Mouse (Mus musculus) limb, embryonic 12.5 days (tissue): ENCODE results near the gene Usp49. TPM values are rescaled to one million over a fixed set of nuclear protein-coding genes. Genes with fewer than 3 reads are reported as not detected.

ENCODE experiments used
- ATAC-seq: fragments of 200-750 bp; cut with Nextera tagmentation; 2 replicates; pipeline ENCODE4 v1.8.0; 2017; ENCODE audit warnings: low read depth, moderate TSS enrichment; ENCODE audit not compliant: insufficient number of reproducible peaks, insufficient read depth, low FRiP score, low TSS enrichment
- H3K27ac ChIP-seq: fragments of 300-500 bp; sonication (generic); 2 replicates; pipeline ENCODE4 v1.5.1; 2016; ENCODE audit warnings: mild to moderate bottlenecking, moderate library complexity
- H3K27me3 ChIP-seq: fragments of 300-500 bp; sonication (generic); 2 replicates; pipeline ENCODE4 v1.6.1; 2016; ENCODE audit warnings: mild to moderate bottlenecking, moderate library complexity
- H3K36me3 ChIP-seq: fragments of 300-500 bp; sonication (generic); 2 replicates; pipeline ENCODE4 v1.6.1; 2016; ENCODE audit warnings: mild to moderate bottlenecking, moderate library complexity
- H3K4me1 ChIP-seq: fragments of 300-500 bp; sonication (generic); replicated peaks from 2 replicates; pipeline ENCODE4 v1.6.1; 2016
- H3K4me2 ChIP-seq: fragments of 300-500 bp; sonication (generic); 2 replicates; pipeline ENCODE4 v1.6.1; 2016; ENCODE audit warnings: mild to moderate bottlenecking, moderate library complexity
- H3K4me3 ChIP-seq: fragments of 300-500 bp; sonication (generic); replicated peaks from 2 replicates; pipeline ENCODE4 v1.5.1; 2016; ENCODE audit warnings: mild to moderate bottlenecking
- H3K9ac ChIP-seq: fragments of 300-500 bp; sonication (generic); replicated peaks from 2 replicates; pipeline ENCODE4 v1.6.1; 2016; ENCODE audit warnings: mild to moderate bottlenecking, moderate library complexity
- H3K9me3 ChIP-seq: fragments of 300-500 bp; sonication (generic); 2 replicates; pipeline ENCODE4 v1.6.1; 2016; ENCODE audit warnings: mild to moderate bottlenecking, moderate library complexity
- WGBS: fragments of 180-500 bp; shearing (Covaris S2); methylation state at CpG from one replicate; pipeline ENCODE4 v1.1.7; 2016; 5-methylcytosine and 5-hydroxymethylcytosine counted together
- polyA plus RNA-seq: library from polyadenylated mRNA; unstranded; fragments of >200 nt; fragmentation: Nextera tagmentation; extraction: Ambion mirVana; gene quantifications from 2 replicates; pipeline ENCODE4 v1.2.1, GENCODE M21; 2016

The Usp49 gene
- polyA plus RNA-seq, 1 experiment from 2014 or later = 8.9 TPM

DNA sequence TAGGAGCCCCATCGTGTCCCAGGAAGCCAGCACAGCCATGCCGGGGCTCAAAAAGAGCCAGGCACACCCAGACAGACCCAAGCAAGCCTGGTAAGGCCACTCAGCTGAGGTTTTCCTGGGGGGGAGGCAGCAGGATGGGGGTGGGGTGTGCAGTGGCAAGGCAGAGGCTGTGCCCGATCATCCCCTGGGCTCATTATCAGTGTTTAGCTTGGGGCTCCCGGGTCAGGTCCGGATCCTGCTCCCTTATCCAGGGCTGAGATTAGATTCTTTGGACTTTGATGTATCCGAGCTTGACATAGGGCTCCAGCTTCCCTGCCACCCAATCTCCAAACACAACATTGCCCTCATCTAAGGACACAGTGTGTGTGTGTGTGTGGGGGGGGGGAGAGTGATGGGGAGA, 81.4 kb downstream of the Usp49 start:
- Histone ChIP-seq H3K36me3 (no peaks in the 10 kb centered on the region), H3K9me3 (no peaks in the 10 kb centered on the region), H3K4me1 (0 out of 2 replicates have a peak, but pooled peaks cover 2% of the 10 kb centered on the region), H3K27ac (no peak overlapping the region), H3K4me2 (no peak overlapping the region), H3K4me3 (no peak overlapping the region), H3K27me3 (no peaks in the 10 kb centered on the region; the same call in 1 of the 2 replicates), H3K9ac (no peak overlapping the region)
- 64% methylated on average over 6 of the region's 6 CpGs for WGBS
- no peak for ATAC-seq

DNA sequence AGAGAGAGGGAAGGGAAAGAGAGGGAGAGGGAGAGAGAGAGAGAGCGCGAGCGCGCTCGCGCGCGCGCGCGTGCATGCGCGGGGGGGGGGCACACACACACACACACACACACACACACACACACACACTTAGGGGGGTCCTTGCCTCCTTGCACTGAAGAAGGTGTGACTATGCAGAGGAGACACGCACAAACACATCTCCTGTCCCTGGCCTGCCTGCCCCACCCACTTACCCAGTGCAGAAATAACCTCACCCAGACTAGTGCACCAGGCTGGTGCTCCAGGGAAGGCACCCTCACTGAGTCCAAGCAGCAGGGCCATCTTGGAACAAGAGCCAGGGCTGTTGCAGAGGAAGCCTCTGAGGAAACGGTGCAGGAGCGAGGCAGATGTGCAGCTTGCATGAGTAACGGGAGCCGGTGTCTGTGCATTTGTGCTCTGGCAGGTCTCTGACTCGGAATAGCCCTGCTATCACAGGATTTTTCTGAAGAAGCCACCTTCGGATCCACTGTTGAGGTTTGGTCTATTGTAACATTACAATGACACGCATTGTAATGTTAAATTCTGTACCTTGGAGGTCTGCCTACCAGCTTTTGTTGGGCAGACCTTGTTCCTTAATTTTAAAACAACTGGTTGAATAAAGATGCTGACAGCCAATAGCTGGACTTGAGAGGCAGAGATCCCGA, 82.5 kb downstream of the Usp49 start:
- no peak overlapping the region for H3K27ac ChIP-seq
- H3K4me3 ChIP-seq = no peak overlapping the region
- ATAC-seq = no peak
- 0 out of 2 replicates have a peak, but pooled peaks cover 2% of the 10 kb centered on the region for H3K4me1 ChIP-seq
- no peak overlapping the region for H3K4me2 ChIP-seq
- H3K36me3 ChIP-seq = no peaks in the 10 kb centered on the region
- no peak overlapping the region for H3K9ac ChIP-seq
- no peaks in the 10 kb centered on the region for H3K9me3 ChIP-seq
- H3K27me3 ChIP-seq = peaks cover under 1% of the 10 kb centered on the region; the same call in 1 of the 2 replicates
- 67% methylated on average over 9 of the region's 22 CpGs for WGBS

DNA sequence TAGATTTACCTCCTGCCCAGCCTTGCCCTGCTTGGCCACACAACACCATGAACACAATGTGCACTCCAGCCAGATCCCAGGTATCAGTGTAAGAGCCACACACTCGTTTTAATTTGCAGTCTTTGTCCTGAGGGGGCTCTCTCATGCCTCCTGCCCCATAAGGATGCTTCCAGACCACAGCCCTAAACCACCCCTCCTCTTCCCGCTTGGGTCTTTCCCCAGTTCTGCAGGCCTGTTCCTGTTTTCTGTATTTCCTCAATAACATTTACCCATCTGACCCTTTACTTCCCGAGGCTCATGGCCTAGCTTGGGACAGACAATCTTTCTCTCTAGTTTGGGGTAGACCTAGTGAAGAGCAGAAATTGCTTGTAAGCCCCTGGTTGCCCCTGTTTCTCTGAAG, 84.5 kb downstream of the Usp49 start:
- peaks cover 4% of the 10 kb centered on the region for H3K27me3 ChIP-seq
- no peak overlapping the region for H3K4me2 ChIP-seq
- WGBS = 56% methylated on average over 3 of the region's 3 CpGs
- H3K27ac ChIP-seq = no peak overlapping the region
- ATAC-seq = no peak
- no peaks in the 10 kb centered on the region for H3K9me3 ChIP-seq
- H3K4me3 ChIP-seq = no peak overlapping the region
- H3K4me1 ChIP-seq = 0 out of 2 replicates have a peak, but pooled peaks cover 2% of the 10 kb centered on the region
- no peaks in the 10 kb centered on the region for H3K36me3 ChIP-seq
- H3K9ac ChIP-seq = no peak overlapping the region

DNA sequence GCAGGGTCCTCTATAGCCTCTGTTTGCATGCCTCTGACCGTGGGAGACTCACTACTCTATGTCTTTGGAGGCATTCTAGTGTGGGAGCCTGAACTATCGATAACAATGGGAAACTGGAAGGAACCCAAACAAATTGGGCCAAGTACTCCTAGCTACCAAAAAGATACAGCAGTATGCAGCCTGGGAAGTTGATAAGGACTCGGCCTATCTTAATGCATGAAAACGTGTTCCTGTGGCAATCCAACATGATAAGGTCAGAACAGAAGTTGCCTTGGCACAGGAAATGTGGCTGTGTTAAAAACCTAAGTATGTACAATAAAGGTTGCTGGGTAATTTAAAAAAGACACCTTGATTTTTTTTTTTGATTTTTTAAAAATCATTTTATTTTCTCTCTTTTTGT, 90.7 kb downstream of the Usp49 start:
- H3K4me2 ChIP-seq = no peak overlapping the region
- 90% methylated on average over 4 of the region's 4 CpGs for WGBS
- ATAC-seq = no peak

DNA sequence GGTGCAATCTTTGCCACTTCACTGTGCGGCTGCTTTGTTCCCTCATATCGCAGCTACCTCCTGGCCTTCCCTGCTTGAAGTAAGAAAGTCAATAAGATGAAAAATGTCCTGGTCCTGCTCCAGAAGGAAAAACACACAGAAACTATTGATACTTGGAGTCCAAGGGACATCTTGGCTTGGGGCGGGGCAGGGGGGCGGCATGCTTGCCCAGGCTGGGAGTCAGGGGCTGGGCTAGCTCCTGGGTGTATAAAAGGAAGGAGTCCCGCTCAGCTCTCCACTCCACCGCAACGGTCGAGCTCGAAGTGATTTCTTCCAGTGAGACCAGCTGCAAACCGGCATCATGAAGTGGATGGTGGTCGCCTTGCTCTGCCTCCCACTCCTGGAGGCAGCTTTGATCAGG, 96.1 kb downstream of the Usp49 start, which contains the start of gene Pgc:
Gene Pgc, plus strand, starts transcription at position 277 of the 400 bp plus-strand sequence.
- Histone ChIP-seq H3K9ac (no peak within 1 kb of the TSS), H3K36me3 (no peaks in the 10 kb centered on the region), H3K27me3 (peaks cover 16% of the 10 kb centered on the region), H3K4me2 (no peak within 1 kb of the TSS), H3K9me3 (no peaks in the 10 kb centered on the region), H3K27ac (no peak within 1 kb of the TSS), H3K4me3 (no peak within 1 kb of the TSS), H3K4me1 (no peaks in the 10 kb centered on the region)
- ATAC-seq = no peak
- 67% methylated on average over 11 of the region's 11 CpGs for WGBS

More for the DNA sequence above, 90.7 kb downstream of the Usp49 start:
- H3K27ac ChIP-seq = no peak overlapping the region
- H3K27me3 ChIP-seq = peaks cover 9% of the 10 kb centered on the region
- H3K4me1 ChIP-seq = no peaks in the 10 kb centered on the region
- no peak overlapping the region for H3K4me3 ChIP-seq
- no peaks in the 10 kb centered on the region for H3K9me3 ChIP-seq
- no peaks in the 10 kb centered on the region for H3K36me3 ChIP-seq
- no peak overlapping the region for H3K9ac ChIP-seq

DNA sequence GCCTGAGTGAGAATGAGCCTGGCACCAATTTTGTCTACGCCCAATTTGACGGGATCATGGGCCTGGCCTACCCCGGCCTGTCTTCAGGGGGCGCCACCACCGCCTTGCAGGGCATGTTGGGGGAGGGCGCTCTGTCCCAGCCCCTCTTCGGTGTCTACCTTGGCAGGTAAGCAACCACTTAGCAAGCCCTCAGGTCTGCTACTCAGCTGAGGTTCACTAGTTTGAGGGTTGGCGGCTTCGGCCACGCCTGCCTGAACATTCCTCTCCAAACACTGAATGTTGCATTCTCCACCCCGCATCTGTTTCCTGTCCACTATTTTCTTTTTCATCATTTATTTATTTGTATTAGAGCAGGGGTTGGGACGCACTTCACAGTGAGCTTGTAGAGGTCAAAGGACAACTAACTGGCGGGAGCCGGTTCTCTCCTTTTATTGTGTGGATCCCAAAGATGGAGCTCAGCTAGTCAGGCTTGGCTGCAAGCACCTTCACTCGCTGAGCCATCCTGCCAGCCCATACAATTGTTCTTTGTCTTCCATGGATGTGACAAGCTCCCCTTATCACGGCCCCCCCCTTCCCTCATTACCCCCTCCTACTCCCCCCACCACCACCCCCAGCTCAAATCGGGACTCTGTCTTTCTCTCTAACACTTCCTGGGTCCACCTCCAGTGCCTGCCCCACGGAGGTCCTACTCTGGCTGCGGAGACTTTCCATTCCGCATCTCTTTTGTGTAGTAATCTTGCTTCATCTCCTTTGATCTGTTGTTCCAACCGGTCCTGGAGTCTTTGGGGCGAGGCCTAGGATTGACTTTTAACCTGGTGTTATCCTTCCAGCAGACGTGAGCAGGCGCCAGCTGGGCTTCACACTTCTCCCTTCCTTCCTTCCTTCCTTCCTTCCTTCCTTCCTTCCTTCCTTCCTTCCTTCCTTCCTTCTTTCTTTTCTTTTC, 100.4 kb downstream of the Usp49 start:
- Histone ChIP-seq H3K4me1 (no peaks in the 10 kb centered on the region), H3K9me3 (no peaks in the 10 kb centered on the region), H3K27ac (no peak overlapping the region), H3K9ac (no peak overlapping the region), H3K4me3 (no peak overlapping the region), H3K4me2 (no peak overlapping the region), H3K36me3 (no peaks in the 10 kb centered on the region), H3K27me3 (peaks cover 17% of the 10 kb centered on the region)
- 60% methylated on average over 24 of the region's 24 CpGs for WGBS
- ATAC-seq = no peak

DNA sequence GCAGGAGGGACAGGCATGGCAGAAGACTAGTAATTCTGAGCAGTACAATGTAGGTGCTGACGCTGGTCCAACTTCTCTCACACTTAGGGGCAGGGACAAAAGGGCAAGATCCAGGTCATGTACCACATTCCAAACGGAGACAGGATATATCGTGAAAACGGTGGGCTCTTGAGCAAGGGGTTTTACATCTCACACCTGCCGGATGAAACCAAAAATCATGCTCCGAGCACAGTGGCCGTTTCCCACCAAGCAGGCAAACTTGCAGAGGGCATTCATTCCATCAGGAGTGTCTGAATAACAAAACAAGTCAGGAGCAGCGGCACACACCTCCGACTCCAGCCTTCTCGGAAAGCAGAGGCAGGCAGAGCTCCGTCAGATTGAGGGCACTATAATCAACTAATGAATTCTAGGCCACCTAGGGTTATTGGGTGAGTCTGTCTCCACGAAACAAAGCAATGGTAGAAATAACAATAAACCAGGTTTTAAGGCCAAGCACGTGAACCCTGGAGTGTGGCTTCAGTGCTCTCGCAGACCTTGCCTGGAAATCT, 105.1 kb downstream of the Usp49 start:
- H3K27ac ChIP-seq = no peak overlapping the region
- H3K4me3 ChIP-seq = no peak overlapping the region
- no peaks in the 10 kb centered on the region for H3K9me3 ChIP-seq
- no peaks in the 10 kb centered on the region for H3K36me3 ChIP-seq
- peaks cover 15% of the 10 kb centered on the region; the same call in 1 of the 2 replicates for H3K27me3 ChIP-seq
- WGBS = 71% methylated on average over 14 of the region's 14 CpGs
- H3K9ac ChIP-seq = no peak overlapping the region
- ATAC-seq = no peak
- H3K4me1 ChIP-seq = peaks cover 27% of the 10 kb centered on the region
- no peak overlapping the region for H3K4me2 ChIP-seq

Other genes with a start within 250 kb of the Usp49 start
- 0.45 and 0.55 TPM in 2 replicates for gene Guca1b, start 245.3 kb upstream of the Usp49 start, polyA plus RNA-seq
- 0.40 and 0.83 TPM in 2 replicates for gene Guca1a, start 230.1 kb upstream of the Usp49 start, polyA plus RNA-seq
- 0.37 and 0.55 TPM in 2 replicates for gene AI661453, start 194.1 kb upstream of the Usp49 start, polyA plus RNA-seq
- gene 1700001C19Rik, start 193.3 kb upstream of the Usp49 start, polyA plus RNA-seq = 0.20 and 0.37 TPM in 2 replicates
- 39.0 and 40.3 TPM in 2 replicates for gene Taf8, start 128.4 kb upstream of the Usp49 start, polyA plus RNA-seq
- gene Ccnd3, start 125.6 kb upstream of the Usp49 start, polyA plus RNA-seq = 323 and 348 TPM in 2 replicates
- 28.3 and 28.4 TPM in 2 replicates for gene Bysl, start 19.2 kb upstream of the Usp49 start, polyA plus RNA-seq
- gene Med20, start 19.1 kb upstream of the Usp49 start, polyA plus RNA-seq = 47.8 and 48.9 TPM in 2 replicates
- gene Gm20517, start 19.1 kb upstream of the Usp49 start, polyA plus RNA-seq = 2.3 and 2.6 TPM in 2 replicates
- 394 and 437 TPM in 2 replicates for gene Tomm6, start 57.7 kb downstream of the Usp49 start, polyA plus RNA-seq
- gene Frs3, start 58.3 kb downstream of the Usp49 start, polyA plus RNA-seq = 8.9 TPM in 2 replicates
- gene Gm21981, start 63.8 kb downstream of the Usp49 start, polyA plus RNA-seq = 0.42 and 0.54 TPM in 2 replicates
- 1.6 TPM in 1 of 2 replicates, not detected in the other for gene Prickle4, start 64.0 kb downstream of the Usp49 start, polyA plus RNA-seq
- not detected in 2 replicates for gene Pgc, start 96.2 kb downstream of the Usp49 start, polyA plus RNA-seq
- gene Tfeb, start 106.3 kb downstream of the Usp49 start, polyA plus RNA-seq = 8.6 and 8.8 TPM in 2 replicates
- gene Mdfi, start 204.0 kb downstream of the Usp49 start, polyA plus RNA-seq = 32.1 and 44.7 TPM in 2 replicates